Mouse (Mus musculus): ENCODE measurements around the gene Fam222a.
A peak's percentile ranks its signal among the peaks of the same experiment; 100 is the strongest.

Fam222a gene

GRCm38 (mm10) chr5:114560965-114561364 lies 6.9 kb upstream of the Fam222a start:
- DNase-seq, result no peak

- no peak for DNase-seq
Observed at GRCm38 (mm10) chr5:114563994-114564393, 3.8 kb upstream of the Fam222a start.

DNA sequence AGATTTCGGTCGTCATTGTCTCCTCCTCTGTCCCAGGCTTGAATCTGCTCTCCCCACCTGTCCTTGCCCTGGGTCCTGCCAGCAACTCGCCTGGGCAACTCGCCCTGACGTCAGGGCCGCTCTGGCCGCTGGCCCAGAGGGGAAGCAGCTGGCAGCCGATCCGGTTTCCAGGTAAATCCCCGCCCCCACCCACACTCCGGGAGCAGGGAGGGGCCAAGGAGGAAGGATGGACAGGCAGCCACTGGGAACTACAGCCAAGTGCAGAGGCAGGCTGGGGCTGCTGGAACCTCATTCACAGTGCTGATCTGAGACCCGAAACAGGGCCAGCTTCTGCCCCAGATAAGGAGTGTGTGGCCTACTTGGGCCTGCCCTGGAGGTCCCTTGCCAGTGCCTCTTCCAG lies 2.5 kb upstream of the Fam222a start:
- peak; percentile 74 for DNase-seq

DNA sequence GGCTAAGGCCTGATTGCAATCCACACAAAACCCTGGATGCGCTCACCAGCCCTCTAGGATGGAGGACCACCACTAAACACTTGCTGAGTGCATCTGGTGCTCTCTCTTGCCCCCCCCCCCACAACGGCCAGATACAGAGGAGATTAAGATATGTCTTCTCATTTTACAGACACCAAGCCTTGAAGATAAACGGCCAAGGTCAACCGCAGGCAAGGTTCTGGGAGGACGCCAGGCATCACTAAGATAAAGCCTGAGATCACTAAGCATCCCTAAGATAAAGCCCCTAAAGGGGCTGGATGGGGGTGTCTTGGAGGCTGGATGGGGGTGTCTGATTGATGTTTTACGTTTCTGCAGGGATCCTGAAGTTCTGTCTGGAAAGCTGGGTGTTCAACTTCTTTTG lies 2.1 kb upstream of the Fam222a start:
- no peak for DNase-seq

DNA sequence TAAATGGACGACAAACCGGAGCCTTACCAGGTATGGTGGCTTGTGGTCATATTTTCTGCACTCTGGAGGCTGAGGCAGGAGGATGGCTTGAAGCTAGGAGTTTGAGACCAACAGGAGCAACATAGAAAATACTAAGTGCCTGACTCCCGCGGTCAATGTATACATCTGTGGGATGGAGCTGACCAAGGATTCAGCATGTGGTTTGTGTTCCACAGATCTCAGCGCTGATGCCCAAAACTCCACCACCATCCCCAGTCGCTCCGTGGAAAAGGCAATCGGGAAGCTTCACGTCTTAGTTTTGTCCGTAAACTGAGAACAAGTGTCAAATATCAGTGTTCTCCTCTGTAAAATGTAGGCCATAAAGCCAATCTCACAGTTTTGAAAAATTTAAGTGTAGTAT lies 1.4 kb upstream of the Fam222a start:
- DNase-seq, result no peak

- DNase-seq, result peak; percentile 98
Observed at GRCm38 (mm10) chr5:114567075-114567517, 720 bp upstream of the Fam222a start.

DNA sequence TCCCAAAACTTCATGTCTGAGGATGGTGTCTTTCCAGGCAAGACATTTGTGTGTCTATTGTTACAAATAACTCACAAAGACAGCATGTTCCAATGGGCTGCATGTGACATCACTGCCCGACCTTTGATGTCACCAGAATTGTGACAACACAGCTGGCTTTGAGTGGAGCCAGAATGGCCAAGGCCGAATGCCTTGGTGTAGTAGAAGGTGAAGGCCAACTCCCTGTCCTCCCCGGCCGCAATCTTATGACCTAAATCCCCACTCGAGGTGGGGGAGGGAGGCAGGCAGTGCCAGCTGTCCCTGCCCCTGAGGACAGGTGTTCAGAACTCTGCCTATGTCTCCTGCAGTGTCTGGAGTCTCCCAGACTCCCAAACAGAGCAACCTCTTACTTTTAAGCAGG lies 1.0 kb downstream of the Fam222a start:
- peak; percentile 62 for DNase-seq

GRCm38 (mm10) chr5:114569918-114570670 lies 2.3 kb downstream of the Fam222a start:
- DNase-seq, result peak; percentile 71

- peak; percentile 65 for DNase-seq
Observed at GRCm38 (mm10) chr5:114570791-114571450, 3.1 kb downstream of the Fam222a start.

GRCm38 (mm10) chr5:114571451-114572030 lies 3.7 kb downstream of the Fam222a start:
- DNase-seq, result no peak

DNA sequence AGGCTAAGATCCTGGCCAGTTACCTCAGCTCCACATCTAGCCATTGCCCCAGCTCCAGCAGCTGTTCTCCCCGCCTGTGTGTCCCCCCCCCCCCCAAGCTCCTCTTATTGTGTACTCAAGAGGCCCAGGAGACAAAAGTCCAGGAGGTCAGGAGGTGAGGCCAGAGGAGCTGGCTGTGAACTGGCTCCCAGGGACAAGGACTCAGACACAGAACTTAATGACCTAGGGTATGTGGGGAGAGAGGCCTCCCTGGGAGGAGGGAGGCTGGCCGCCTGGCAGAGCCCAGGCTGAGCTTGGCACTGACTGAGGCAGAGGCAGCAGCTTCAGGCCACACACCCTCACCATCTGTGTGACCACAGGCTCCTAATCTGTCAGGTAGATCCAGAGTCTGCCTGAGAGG lies 5.2 kb downstream of the Fam222a start:
- DNase-seq, result no peak

GRCm38 (mm10) chr5:114573920-114574628 lies 6.3 kb downstream of the Fam222a start:
- no peak for DNase-seq

DNA sequence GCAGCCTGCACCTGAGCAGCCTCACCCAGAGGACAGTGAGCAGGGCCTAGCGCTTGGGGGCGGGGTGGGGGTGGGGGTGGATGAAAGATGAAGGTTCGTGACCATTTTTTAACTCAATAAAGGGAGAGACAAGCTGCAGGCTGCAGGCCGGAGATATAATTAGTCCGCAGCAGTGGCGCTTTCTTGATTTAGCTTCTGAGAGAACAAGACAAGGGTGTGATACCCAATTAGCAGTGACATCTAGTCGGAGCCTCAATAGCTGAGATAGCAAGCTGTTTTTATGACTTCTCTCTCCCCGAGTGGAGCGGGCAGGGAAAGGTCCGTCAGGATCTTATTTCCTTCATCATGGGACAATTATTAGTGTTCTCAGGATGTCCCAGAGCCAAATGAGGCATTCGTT lies 7.2 kb downstream of the Fam222a start:
- no peak for DNase-seq

DNA sequence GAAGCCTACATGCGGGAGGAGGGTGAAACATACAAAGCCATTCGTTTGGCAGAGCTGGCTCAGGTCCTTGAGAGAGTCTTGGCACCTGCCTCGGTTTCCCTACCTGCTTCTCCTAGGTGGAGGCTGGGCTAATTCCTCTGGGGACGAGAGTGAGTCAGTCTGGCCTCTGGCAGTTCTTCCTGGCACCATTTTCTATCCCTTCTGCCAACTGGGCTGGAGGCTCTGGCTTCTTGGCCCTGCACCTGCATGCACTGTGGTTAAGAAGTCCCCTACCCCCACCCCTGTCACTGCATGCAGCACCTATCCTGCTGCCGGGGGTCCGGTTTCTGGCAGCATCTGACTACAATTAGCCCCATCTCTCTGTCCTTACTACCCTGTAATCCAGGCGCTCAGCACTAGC lies 7.7 kb downstream of the Fam222a start:
- DNase-seq, result peak; percentile 69

DNA sequence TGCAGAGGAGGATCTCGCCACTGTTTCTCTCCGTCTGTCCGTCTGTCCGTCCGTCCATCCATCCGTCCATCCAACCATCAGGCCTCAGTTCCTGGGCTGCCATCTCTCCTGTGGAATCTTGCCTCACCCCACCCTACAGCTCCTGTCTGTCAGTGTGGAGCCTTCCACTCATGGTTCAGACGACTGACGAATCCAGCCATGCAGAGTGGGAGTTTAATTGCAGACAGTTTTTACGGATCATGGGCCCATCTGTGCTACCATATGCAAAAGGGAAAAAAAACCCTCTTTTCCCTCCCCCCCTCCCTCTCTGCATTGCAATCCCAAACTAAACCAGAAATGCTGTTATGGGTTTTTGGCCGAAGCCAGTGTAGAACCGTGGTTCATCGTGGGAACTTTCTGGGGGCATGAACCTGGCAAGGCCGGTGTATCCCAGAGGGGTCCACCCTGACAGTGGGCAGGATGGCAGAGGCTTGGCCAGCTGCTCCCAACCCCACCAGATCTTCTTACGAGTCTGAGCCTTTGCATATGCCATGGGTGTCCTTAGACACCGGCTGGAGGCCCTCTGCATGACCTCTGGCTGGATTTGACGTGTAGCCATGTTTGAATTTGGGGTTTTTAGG lies 8.3 kb downstream of the Fam222a start:
- no peak for DNase-seq

DNA sequence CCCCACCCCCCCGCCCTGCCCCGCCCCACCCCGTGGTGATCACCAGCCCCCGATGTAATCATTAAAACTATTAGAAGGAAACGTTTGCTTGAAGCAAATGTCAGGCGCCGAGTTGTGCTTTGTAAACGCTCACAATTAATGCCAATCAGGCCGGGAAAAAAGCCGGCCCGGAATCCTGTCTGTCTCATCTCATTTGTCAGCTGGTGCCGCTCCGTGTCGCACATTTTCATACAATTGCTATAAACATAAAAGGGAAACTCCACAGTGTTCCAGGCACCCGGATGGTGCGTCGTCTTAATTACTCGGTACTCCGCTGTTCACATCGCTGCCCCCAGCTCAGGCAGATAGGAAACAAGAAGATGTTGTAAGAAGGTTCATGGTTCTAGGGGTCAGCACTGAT lies 10.5 kb downstream of the Fam222a start:
- no peak for DNase-seq

- DNase-seq, result peak; percentile 58
Observed at GRCm38 (mm10) chr5:114579714-114580357, 12.0 kb downstream of the Fam222a start.

DNA sequence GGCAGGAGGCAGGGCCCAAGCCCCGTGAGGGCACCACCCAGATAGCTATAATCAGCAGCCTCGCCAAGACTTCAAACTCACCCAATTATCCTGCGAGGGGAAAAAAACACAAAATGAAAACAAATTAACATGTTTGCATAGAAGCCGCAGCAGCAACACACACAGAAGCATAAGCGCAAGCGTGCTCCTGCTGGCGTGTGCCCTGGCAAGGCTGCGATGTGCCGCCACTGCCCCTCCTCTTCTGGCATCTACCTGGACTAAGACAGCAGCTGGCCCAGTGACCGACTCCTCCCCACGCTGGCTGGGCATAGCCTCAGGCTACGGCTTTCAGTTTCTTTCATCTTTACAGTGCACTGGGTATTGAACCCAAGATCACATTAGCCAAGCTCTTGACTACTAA lies 13.7 kb downstream of the Fam222a start:
- DNase-seq, result no peak

DNA sequence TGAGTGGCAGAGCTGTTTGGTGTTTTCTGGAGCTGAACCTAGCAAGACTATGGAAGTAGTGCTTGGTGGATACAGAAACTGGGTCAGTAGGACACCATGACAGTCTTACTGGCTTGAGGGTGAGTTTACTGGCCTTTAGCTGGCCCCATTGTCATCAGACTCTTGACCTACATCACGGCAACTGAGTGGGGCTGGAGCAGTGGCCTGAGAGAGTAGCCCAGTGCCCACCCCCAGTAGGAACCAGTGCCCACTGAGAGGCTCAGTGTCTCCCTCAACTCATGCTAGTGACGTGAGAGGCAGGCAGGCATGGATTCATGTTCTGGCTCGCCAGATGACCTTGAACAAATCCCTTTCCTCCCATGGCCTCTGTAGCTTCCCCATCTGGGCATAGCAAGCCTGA lies 15.2 kb downstream of the Fam222a start:
- no peak for DNase-seq

- DNase-seq, result no peak
Observed at GRCm38 (mm10) chr5:114583490-114584175, 15.8 kb downstream of the Fam222a start.

DNA sequence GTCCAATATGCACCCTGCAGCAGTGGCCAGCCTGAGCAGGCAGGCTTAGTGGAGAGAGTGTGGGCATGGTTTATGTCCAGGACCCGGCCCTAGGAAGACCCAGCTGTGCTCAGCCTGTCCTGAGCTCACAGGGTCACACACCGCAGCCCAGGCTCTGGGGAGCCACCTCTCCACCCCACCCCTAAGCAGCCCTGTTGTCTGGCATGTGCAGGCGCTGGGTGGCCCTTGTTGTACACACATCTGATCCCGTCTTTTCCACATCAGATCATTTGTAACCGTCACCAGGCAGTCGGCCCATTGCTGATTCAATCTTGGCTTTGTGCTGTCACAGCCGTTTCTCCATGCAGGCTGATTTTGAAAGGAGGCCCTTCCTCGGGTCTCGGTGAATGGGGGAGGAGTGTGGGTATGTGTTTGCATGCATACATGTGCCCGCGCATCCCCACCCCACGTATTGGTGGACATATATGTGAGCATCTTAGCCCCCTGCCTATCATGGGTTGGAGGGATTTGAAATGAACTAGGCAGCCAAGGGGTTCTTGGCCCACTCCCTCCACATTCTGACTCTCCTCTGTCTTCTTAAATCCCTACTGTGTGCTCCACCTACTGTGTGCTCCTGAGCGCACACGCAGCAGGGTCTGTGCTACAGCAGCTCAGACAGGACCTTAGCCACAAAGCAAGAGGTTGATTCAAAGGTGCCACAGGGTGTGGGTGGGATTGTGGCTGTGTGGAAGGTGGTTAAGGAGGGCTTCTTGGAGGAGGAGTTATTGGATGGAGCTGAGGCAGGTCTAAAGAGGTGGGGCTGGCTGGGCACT lies 16.7 kb downstream of the Fam222a start:
- DNase-seq, result no peak
